Mouse (Mus musculus) neural tube, embryonic 14.5 days (tissue): ENCODE data around the gene Hs2st1. TPM values are rescaled to one million over a fixed set of nuclear protein-coding genes. Genes with fewer than 3 reads are reported as not detected.
A peak's percentile ranks its signal among the peaks of the same experiment; 100 is the strongest.

Experiments
- ATAC-seq: fragments of 200-750 bp; cut with Nextera tagmentation; 2 replicates; pipeline ENCODE4 v1.8.0; 2017; ENCODE audit warnings: low read depth, mild to moderate bottlenecking, moderate TSS enrichment, moderate library complexity
- H3K27ac ChIP-seq: fragments of 300-500 bp; sonication (generic); 2 replicates; pipeline ENCODE4 v1.5.1; 2014; ENCODE audit warnings: low read depth, mild to moderate bottlenecking, control low read depth, low read length, moderate library complexity, mixed read lengths
- H3K27me3 ChIP-seq: fragments of 300-500 bp; sonication (generic); 2 replicates; pipeline ENCODE4 v1.6.1; 2014; ENCODE audit warnings: low read length; ENCODE audit not compliant: control insufficient read depth, insufficient read depth
- H3K36me3 ChIP-seq: fragments of 300-500 bp; sonication (generic); 2 replicates; pipeline ENCODE4 v1.6.1; 2014; ENCODE audit warnings: low read length, mixed read lengths; ENCODE audit not compliant: control insufficient read depth, insufficient read depth
- H3K4me1 ChIP-seq: fragments of 300-500 bp; sonication (generic); 2 replicates; pipeline ENCODE4 v1.6.1; 2014; ENCODE audit warnings: low read length; ENCODE audit not compliant: control insufficient read depth, insufficient read depth
- H3K4me2 ChIP-seq: fragments of 300-500 bp; sonication (generic); 2 replicates; pipeline ENCODE4 v1.6.1; 2014; ENCODE audit warnings: mild to moderate bottlenecking, low read depth, low read length, control low read depth
- H3K4me3 ChIP-seq: fragments of 300-500 bp; sonication (generic); 2 replicates; pipeline ENCODE4 v1.5.1; 2014; ENCODE audit warnings: low read depth, low read length, control low read depth, mixed read lengths
- H3K9ac ChIP-seq: fragments of 300-500 bp; sonication (generic); replicated peaks from 2 replicates; pipeline ENCODE4 v1.6.1; 2014; ENCODE audit warnings: low read depth, mild to moderate bottlenecking, control low read depth, low read length, mixed read lengths
- H3K9me3 ChIP-seq: fragments of 300-500 bp; sonication (generic); 2 replicates; pipeline ENCODE4 v1.6.1; 2016; ENCODE audit warnings: low read length; ENCODE audit not compliant: control insufficient read depth
- WGBS: fragments of 180-500 bp; shearing (Covaris S2); extraction: QIAGEN DNeasy Blood & Tissue Kit; methylation state at CpG from one replicate; pipeline ENCODE4 v1.1.7; 2014; 5-methylcytosine and 5-hydroxymethylcytosine counted together
- polyA plus RNA-seq: library from polyadenylated mRNA; unstranded; fragments of >200 nt; fragmentation: Nextera tagmentation; extraction: Ambion mirVana; gene quantifications from 2 replicates; pipeline ENCODE4 v1.2.1, GENCODE M21; 2014

Gene Hs2st1
- polyA plus RNA-seq, 1 experiment from 2014 or later: 17.0 TPM

- no peaks in the 10 kb centered on the region for H3K36me3 ChIP-seq
- ATAC-seq: no peak
- H3K4me2 ChIP-seq: no peak overlapping the region
- H3K27ac ChIP-seq: no peak overlapping the region
- no peak overlapping the region for H3K4me3 ChIP-seq
- H3K4me1 ChIP-seq: no peaks in the 10 kb centered on the region
- H3K27me3 ChIP-seq: no peaks in the 10 kb centered on the region
- no peak overlapping the region for H3K9ac ChIP-seq
- WGBS: 81% methylated on average over 7 of the region's 7 CpGs
- no peaks in the 10 kb centered on the region for H3K9me3 ChIP-seq
Observed at GRCm38 (mm10) chr3:144537078-144537855, 32.7 kb downstream of the Hs2st1 start.

DNA sequence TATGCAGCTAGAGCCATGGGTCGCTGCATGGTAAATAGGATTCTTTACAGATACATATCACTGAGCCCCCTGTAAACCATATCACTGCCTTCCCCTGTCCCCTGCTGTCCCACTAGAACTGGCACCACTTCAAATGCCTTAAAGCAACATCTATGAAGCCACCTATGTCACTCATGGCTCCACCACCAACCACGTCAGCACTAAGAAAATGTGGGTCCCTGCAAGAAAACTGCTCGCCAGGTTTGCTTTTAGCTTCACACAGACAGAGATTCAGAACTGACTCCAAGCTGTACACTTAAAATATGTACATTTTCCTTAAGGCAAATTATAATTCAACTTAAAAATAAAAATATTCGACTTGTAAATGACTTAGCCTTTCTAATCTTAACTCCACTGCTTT lies 34.9 kb downstream of the Hs2st1 start:
- ATAC-seq: no peak
- no peaks in the 10 kb centered on the region for H3K27me3 ChIP-seq
- H3K4me2 ChIP-seq: no peak overlapping the region
- no peaks in the 10 kb centered on the region for H3K9me3 ChIP-seq
- H3K36me3 ChIP-seq: no peaks in the 10 kb centered on the region
- no peak overlapping the region for H3K27ac ChIP-seq
- H3K4me1 ChIP-seq: no peaks in the 10 kb centered on the region
- H3K4me3 ChIP-seq: no peak overlapping the region
- H3K9ac ChIP-seq: no peak overlapping the region
- WGBS: 93% methylated on average over 4 of the region's 4 CpGs

GRCm38 (mm10) chr3:144531023-144531422 lies 39.0 kb downstream of the Hs2st1 start:
- ATAC-seq: peak; percentile 34; the same call in 1 of the 2 replicates
- Histone ChIP-seq H3K4me2 (no peak overlapping the region), H3K36me3 (no peaks in the 10 kb centered on the region), H3K4me1 (no peaks in the 10 kb centered on the region), H3K27me3 (no peaks in the 10 kb centered on the region), H3K9ac (no peak overlapping the region), H3K27ac (no peak overlapping the region), H3K9me3 (no peaks in the 10 kb centered on the region), H3K4me3 (no peak overlapping the region)
- 55% methylated on average over 5 of the region's 5 CpGs for WGBS

DNA sequence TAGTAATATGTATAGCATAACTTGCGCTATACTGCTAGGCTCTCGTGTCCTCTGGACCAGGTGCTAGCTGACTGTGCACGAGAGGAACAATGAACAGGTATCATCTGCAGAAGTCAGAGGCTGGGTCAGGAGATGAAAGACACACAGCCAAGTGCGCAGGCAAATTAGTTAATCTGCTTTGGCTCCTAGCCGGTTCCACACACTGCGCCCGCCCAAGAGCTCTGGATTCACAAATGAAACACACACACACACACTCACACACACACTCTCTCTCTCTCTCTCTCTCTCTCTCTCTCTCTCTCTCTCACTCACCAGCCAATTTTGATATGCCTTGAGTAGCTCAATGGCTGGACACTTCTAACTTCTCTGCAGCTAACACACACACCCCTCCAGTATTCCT lies 42.1 kb downstream of the Hs2st1 start:
- WGBS: 97% methylated on average over 7 of the region's 7 CpGs

GRCm38 (mm10) chr3:144519581-144520272 lies 50.3 kb downstream of the Hs2st1 start:
- ATAC-seq: peak; percentile 38; the same call in 1 of the 2 replicates
- no peak overlapping the region for H3K4me3 ChIP-seq
- no peak overlapping the region for H3K9ac ChIP-seq
- H3K4me1 ChIP-seq: 0 out of 2 replicates have a peak, but pooled peaks cover 7% of the 10 kb centered on the region
- no peak overlapping the region; the same call in 1 of the 2 replicates for H3K27ac ChIP-seq
- H3K27me3 ChIP-seq: no peaks in the 10 kb centered on the region
- no peaks in the 10 kb centered on the region for H3K36me3 ChIP-seq
- WGBS: 33% methylated on average over 10 of the region's 10 CpGs
- H3K9me3 ChIP-seq: no peaks in the 10 kb centered on the region
- no peak overlapping the region; the same call in 1 of the 2 replicates for H3K4me2 ChIP-seq

More for the DNA sequence above, 42.1 kb downstream of the Hs2st1 start:
- Histone ChIP-seq H3K4me2 (no peak overlapping the region), H3K4me1 (no peaks in the 10 kb centered on the region), H3K9ac (no peak overlapping the region), H3K27me3 (no peaks in the 10 kb centered on the region), H3K4me3 (no peak overlapping the region), H3K9me3 (no peaks in the 10 kb centered on the region), H3K27ac (no peak overlapping the region), H3K36me3 (no peaks in the 10 kb centered on the region)
- ATAC-seq: no peak

- Histone ChIP-seq H3K9ac (no peak overlapping the region), H3K27ac (no peak overlapping the region), H3K4me3 (no peak overlapping the region), H3K9me3 (no peaks in the 10 kb centered on the region), H3K27me3 (no peaks in the 10 kb centered on the region), H3K4me1 (0 out of 2 replicates have a peak, but pooled peaks cover 7% of the 10 kb centered on the region), H3K36me3 (no peaks in the 10 kb centered on the region), H3K4me2 (no peak overlapping the region)
- 46% methylated on average over 5 of the region's 5 CpGs for WGBS
- ATAC-seq: peak; percentile 52; the same call in 1 of the 2 replicates
Observed at GRCm38 (mm10) chr3:144518917-144519316, 51.1 kb downstream of the Hs2st1 start.

GRCm38 (mm10) chr3:144515286-144515685 lies 54.7 kb downstream of the Hs2st1 start:
- Histone ChIP-seq H3K27ac (no peak overlapping the region), H3K4me1 (0 out of 2 replicates have a peak, but pooled peaks cover 7% of the 10 kb centered on the region), H3K4me2 (no peak overlapping the region), H3K4me3 (no peak overlapping the region), H3K9me3 (no peaks in the 10 kb centered on the region), H3K36me3 (no peaks in the 10 kb centered on the region), H3K9ac (no peak overlapping the region), H3K27me3 (no peaks in the 10 kb centered on the region)
- 86% methylated on average over 7 of the region's 7 CpGs for WGBS
- no peak for ATAC-seq

GRCm38 (mm10) chr3:144514122-144514505 lies 55.9 kb downstream of the Hs2st1 start:
- no peak for ATAC-seq
- 85% methylated on average over 10 of the region's 10 CpGs for WGBS
- Histone ChIP-seq H3K4me3 (no peak overlapping the region), H3K36me3 (no peaks in the 10 kb centered on the region), H3K27ac (no peak overlapping the region), H3K4me1 (0 out of 2 replicates have a peak, but pooled peaks cover 2% of the 10 kb centered on the region), H3K9me3 (no peaks in the 10 kb centered on the region), H3K27me3 (no peaks in the 10 kb centered on the region), H3K4me2 (no peak overlapping the region), H3K9ac (no peak overlapping the region)
